Mouse (Mus musculus): Measurements from ENCODE around the gene Gm20479.

Gm20479 gene

DNA sequence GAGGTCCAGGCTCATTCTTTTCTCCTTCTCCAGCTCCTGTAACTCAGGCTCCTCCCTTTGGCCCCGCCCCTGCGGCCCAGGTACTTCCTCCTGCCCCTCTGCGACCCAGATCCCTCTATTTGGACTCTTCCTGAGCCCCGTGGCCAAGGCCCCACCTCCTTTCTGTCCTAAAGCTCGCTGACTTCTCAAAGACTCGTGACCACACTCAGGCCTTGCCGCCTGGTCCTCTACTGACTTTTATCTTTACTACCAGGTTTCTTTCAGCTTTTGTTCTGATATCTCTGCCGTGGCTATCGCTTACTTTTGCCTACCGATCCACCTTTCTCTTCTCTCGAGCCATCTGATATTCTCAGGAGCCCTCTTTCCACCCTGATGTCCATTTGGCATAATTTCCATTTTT, 10.8 kb upstream of the Gm20479 start:
- DNase-seq (ENCODE audit: low spot score in 2 of 2): no peak

DNA sequence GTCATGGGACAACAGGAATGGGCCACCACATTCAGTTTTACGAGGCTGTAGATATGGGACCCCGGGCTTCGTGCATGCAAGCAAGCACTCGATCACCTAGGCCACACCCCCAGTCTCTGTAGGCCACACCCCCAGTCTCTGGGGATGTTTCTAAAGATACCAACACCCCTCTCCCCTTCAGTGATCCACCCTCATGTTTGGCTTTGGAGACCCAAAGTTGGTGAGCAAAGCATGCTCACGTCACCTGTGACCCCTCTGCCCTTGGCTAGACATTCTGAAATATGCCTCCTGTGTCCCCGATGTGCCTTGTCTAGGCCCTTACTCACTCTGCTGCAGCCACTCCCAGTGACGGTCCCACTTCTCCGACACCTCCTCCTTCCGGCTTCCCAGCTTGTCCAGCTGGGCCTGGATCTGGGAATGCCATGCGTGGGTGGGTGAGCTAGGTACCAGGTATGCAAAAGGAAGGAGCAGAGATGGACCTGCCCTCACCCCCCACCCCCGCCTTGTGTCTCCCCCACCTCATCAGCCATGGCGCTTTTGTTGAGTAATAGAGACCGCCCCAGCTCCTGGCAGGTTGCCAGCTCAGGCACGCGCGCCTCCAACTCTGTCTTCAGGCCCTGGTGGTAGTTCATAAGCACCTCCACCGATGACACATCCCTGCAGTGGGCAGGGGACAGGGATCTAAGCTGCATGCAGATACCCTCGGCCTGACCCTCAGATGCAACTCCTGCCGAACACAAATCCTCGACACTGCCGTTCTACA, 9.0 kb upstream of the Gm20479 start:
- no peak for DNase-seq (ENCODE audit: low spot score in 2 of 2)

DNA sequence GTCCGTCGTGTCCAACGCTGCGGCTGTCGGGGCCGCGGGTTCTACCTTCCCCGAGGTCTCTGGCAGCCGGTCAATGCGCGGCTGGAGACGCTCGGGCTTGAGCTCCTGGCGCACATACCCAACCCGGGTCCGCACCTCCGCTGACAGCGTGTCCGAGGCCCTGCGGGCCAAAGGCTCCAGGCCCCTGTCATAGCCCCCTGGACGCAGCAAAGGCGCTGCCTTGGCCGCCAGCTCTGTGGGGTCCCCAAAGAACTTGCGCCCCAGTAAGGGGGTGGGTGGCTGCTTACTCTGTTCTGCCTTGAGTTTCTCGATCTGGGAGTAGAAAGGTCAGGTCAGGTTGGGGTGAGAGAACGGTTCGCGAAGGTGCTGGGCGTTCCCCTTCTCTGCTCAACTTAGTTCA, 7.2 kb upstream of the Gm20479 start:
- DNase-seq (ENCODE audit: low spot score in 2 of 2): no peak

DNA sequence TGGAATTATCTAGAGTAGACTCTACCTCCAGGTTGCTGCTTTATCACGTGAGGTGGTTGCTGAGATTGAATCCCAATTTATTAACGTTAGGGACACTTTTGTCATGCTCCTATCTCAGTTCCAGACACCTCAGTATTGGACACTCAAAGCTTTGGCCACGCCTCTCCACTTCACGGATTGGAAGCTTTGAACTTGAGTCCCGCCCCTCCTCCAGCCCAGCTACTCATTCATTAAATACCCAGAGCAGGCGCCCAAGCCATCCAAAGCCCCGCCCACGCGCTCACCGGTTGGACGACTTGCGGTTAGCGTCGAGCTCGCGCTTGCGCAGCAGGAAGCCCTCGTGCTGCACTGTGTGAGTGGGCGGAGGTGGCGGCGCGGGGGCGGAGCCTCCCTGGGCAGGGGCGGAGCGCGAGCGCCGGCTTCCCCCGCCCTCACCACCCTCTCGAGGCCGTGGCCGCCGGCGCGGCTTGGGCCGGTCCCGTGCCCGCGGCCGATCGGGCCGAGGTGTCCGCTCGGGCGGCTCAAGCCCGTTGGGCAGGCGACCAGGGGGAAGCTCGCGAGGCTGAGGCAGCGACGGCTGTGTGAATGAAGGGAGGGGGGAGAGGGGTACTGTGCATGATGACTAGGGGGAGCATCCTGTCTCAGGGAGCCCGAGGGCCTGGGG, 4.2 kb upstream of the Gm20479 start:
- DNase-seq (ENCODE audit: low spot score in 2 of 2): peak; percentile 92

DNA sequence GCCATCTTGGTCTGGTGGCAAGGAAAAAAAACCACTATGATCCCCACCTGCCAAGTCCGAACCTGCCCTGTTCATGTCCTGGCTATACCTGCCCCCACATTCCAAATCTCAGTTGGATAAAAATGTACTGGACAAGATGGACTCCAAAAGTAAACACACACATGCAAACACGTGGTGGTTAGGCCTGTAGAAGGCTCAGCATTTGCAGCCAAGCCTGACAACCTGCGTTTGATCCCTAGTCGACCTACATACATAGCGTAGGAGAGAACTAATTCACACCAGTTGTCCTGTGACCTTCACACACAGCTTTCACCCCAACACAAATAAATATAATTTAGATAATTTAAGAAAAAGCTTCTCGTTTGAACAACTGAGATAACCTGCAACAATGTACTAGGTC, 3.5 kb upstream of the Gm20479 start:
- DNase-seq (ENCODE audit: low spot score in 2 of 2): no peak

DNA sequence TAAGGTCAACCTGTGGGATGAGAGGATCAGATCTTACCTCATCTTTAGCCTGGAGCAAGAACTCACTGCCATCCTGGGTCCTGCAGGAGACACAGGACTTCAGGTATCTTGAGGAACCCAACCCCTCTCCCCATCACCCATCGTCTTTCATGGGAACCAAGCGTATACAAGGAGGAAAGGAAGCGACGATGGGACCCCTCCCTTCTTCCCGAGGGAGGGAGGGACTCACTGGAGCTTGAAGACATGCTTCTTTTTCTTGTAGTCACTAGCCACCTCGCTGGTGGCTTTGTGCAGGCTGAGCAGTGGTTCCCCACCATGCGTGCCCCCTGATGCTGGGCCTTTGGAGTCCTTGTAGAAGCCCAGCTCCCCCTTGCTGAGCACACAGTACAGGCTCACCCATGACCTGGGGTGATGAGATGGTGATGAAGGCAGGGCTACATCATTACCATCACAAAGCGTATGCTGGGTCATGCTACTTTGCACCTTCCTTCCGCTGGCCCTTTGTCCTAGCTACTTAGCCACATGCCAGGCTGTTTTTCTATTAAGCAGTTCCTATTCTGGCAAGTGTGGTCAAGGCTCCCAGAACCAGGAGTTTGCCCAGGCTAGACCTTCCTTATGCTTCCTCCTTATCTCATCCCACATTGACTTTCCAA, 2.6 kb upstream of the Gm20479 start:
- DNase-seq (ENCODE audit: low spot score in 2 of 2): no peak

DNA sequence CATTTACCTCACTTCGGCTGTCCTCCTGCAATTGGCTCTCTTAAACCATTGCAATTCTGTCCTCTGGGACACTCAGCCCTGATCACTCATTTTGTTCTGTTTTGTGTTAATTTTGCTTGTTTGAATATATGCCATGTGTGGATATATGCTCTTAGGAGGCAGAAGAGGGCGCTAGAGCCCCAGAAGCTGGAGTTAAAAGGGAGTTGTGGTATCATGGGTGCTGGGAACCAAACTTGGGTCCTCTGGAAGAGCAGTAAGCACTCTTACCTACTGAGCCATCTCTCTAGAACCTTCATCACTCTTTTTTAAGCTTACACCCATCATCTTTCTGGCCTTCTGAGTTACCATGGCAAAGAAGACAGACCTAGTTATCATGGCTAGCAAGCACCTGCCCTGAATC, 1.9 kb upstream of the Gm20479 start:
- DNase-seq (ENCODE audit: low spot score in 2 of 2): no peak

DNA sequence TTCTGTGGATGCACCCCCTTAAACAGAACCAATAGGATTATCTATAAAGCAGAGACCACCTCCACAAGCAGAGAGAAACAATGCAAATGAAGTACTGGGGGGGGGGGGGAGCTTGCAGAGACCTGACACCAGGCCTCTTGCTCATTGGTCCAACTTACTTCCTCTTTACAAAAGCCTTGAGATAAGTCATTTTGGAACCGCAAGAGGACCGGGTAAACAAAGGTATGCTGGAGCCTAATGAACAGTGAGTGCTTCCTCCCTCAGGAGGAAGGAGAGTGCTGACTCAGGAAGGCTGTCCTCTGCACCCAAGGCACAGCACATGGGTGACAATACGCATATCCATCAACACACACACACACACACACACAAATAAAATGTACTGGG, 368 bp upstream of the Gm20479 start:
- no peak for DNase-seq (ENCODE audit: low spot score in 2 of 2)

DNA sequence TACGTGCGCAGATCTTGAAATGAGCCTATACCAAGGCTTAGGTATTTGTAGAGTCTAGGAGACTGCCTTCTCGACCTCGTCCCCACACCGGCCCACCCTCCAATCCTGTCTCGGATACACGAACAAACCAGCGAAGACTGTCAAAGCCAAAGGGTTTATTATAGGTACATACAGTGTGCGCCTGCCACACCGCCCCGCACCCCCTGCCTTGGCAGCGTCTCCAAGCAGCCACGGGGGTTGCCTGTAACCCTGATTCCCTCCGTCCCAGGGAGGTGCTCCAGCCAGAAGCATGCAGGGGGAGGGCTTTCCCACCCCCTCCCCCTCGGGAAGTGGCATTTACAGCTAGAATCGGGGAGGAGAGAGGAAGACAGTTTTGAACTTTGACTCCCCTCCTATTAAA, 971 bp downstream of the Gm20479 start:
- DNase-seq (ENCODE audit: low spot score in 2 of 2): peak in 1 of 2 experiments; percentile 32

DNA sequence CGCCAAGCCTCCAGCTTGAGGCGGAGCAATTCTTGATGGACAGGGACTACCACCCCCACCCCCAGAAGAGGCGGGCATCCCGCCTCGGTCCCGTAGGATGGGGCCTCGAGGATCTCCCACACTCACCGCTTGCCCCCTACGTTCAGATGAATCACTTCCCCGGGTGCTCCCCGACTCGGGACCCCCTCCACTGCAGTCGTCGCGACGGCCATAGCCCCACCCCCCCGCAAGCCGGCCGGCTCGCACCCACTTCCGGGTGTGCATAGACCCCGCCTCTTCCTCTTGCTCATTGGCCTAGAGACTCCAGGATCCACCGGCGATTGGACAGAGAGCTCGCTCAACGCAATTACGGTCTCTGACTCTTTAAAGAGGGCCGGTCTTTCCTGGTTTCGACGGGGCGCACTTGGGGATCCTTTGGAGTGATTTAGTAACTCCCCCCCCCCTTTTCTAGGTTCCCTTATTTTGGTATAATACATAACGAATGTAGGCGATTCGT, 1.4 kb downstream of the Gm20479 start, which contains the start of gene Shkbp1:
Shkbp1 (minus strand) TSS at position 275 of the 496 bp plus-strand sequence.
- DNase-seq (ENCODE audit: low spot score in 2 of 2): peak; percentile 84 to 87

DNA sequence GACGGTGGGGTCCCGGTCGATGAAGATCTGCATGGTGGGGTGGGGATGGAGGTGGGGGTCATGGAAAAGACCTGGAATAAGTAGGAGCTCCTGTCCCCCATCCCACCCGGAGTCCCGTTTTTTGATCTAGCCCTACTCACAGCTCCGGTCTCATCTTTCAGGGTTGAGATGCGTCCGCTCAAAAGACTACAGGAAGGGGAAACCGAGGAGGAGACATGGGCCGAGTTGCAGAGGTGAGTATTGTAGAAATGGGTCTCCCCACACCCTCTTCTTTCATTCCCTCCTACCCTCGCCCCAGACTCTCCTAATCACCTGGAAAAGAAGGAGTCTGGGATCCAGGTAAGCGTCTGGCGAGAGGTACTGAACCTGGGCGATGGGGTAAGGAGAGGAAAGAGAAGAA, 2.0 kb downstream of the Gm20479 start:
- no peak for DNase-seq (ENCODE audit: low spot score in 2 of 2)

DNA sequence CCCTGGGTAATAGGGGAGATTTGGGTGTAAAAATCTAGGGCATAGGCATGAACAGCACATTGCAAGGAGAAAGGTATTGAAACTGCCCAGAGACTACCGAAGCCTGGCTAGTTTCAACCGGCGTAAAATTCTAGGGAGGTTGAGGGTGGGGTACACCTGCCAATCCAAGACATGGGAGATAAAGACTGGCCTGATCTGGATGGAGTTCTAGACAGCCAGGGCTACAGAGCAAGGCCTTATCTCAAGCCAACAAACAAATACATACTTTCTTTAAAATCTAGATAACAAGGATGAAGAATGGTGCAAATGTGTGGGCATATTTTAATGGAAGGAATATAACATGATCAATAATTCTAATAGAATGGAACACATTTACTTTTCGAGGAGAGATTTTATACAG, 2.4 kb downstream of the Gm20479 start:
- DNase-seq (ENCODE audit: low spot score in 2 of 2): no peak

DNA sequence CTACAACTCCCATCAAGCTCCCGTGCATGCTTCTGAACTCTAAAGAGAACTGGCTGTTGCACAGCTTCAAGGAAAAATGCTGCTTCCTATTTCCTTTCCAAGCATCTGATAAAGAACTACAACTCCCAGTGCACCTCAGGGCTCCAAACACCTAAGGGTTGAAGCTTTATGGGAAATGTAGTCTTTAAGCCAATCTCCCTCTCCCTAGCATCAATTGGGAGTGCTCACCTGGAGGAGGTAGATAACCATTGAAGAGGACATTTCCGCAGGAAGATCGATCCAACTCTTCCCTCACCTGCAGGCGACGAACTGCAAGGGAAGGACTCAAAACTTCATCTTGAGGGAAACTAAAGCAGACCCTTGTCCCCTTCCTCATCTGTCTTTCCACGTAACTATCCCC, 3.1 kb downstream of the Gm20479 start:
- no peak for DNase-seq (ENCODE audit: low spot score in 2 of 2)

DNA sequence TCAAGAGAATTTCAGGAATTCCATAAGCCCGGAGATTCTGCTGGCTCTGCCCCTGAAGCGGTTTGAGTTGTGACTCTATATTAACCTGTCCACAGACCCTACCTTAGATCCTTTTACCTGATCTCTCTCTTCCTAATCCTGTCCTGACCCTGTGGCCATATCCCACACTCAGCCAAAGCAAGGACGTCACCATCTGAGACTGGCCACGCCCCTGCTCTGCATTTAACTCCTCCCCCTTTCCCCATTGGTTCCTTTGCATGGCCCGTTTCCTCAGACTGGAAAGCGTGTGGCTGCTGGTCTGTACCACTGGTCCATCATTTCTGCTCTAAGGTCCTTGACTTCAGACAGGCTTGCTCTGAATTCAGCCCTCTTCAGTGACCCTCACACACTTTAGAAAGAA, 11.8 kb downstream of the Gm20479 start:
- DNase-seq (ENCODE audit: low spot score in 2 of 2): no peak

DNA sequence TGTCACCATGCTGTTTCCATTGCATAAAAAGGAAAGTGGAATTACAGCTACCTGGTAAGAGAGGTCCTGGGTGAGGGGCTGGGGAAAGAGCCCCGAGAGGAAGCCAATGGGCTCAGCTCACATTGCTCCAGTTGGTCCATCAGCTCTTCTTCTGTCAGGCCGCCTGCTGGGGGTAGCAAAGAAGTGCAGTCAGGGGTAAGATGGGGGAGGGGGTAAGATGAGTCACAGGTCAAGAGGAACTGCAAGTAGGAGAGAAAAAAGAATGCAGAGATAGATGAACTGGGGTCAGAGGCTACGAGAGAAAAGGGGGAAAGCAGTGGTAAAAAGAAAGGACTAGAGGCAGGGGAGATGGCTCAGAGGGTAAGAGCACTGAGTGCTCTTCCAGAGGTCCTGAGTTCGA, 14.6 kb downstream of the Gm20479 start:
- no peak for DNase-seq (ENCODE audit: low spot score in 2 of 2)

DNA sequence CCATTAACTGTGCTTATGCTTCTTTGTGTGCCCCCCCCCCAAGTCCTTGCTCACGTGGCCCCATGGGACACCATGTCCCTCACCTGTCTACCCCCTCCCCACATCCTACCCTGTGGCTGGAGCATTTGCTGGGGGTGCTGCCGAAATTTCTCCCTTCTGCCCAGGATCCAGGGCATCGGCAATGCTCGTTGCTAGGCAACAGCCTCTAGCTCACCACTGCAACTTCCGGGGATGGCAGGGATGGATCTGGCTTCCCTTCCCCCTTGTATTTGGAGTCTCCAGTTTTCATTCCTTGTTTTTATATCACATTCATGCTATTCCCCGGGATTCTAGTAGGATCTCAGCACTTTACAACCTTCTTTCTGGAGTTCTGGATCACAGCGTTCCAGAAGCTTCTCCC, 17.7 kb downstream of the Gm20479 start:
- DNase-seq (ENCODE audit: low spot score in 2 of 2): no peak

DNA sequence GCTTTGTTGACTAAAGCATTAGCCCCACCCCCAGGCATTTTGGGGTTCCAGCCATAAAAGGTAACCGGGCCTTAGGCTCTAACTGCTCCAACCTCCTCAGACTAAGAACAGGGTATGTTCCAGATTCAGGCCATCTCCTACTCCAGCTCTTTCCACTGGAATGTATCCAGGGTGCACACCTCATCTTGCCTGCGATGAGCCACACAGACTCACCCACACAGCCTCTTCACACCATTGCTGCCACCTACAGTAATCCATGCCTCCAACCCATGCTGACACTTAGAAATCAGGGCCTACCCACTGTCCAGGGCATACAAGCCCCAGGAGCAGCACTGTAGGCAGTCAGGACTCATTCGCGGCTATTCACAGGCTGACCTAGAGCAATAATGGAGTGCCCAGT, 18.1 kb downstream of the Gm20479 start:
- no peak for DNase-seq (ENCODE audit: low spot score in 2 of 2)

DNA sequence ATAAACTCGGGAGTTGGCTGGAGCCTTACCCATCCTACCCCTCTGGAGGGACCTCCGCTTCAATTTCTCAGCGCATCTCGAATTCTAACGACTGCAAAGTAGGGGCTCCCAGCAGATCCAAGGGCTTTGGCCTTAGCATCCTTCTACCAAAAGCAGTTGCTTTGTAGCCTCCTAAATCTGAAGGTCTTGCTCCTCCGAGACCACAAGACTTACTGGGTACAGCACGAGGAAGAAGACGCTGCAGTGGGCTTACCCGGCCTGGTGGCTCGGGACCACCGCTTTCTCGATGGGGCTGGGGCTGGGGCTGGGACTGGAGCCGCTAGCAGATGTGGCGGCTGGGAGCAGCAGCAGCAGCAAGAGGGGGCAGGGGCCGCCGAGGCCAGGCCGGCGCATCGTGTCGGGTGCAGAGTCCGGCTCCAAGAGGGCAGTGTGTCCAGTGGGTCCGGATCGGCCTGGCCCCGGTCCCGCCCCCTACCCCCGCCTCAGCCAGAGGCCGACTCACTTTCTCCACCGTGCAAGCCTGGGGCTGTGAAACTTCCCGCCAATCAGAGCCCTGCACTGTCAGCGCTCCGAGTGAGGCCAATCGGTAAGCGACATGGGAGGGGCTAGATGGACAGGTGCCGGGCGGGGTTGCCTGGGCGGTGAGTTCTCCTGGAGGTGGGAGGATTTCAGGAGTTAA, 19.9 kb downstream of the Gm20479 start, which contains the start of gene Ltbp4:
Ltbp4 (minus strand) TSS at position 518 of the 679 bp plus-strand sequence.
- DNase-seq (ENCODE audit: low spot score in 2 of 2): no peak

DNA sequence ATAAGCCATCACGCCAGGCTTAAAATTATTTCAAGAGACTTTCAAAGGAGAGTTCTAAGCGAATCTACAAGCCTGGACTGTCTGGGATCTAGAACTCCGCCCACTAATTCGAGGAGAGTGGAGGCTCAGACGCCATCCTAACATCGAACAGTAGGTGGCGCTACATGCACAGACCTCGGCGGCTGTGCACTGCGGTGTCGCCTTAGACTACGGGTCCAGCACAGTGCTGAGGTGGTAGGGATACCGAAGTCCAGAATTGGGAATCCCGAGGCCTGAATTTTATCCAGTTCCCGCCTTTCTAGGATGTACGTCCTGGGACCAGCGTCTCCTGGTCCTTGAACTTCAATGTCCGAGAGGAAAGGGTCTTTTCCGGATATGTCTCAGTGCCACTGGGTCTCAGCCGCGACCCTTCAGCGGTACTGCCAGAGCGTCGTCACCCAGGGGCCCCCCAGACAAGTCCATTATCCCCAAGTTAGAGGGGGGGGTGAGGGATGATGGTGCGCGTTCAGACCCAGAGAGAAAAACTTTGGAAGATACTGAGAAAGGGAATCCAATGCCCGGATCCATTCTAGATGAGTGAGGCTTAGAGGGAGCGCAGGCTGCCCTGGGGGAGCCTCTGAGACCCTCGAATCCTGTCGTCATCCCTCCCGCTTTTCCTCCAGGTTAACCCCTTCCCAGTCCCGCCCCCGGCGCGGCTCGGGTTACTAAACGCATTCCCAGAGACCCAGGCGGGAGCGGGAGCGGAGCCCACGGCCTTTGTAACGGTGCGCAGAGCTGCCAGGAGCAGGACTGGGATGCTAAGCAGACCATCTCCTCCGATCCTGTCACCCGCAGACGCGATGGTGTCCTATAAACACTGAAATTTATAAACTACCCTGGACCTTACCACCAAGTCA, 21.0 kb downstream of the Gm20479 start:
- DNase-seq (ENCODE audit: low spot score in 2 of 2): peak; percentile 56 to 85

DNA sequence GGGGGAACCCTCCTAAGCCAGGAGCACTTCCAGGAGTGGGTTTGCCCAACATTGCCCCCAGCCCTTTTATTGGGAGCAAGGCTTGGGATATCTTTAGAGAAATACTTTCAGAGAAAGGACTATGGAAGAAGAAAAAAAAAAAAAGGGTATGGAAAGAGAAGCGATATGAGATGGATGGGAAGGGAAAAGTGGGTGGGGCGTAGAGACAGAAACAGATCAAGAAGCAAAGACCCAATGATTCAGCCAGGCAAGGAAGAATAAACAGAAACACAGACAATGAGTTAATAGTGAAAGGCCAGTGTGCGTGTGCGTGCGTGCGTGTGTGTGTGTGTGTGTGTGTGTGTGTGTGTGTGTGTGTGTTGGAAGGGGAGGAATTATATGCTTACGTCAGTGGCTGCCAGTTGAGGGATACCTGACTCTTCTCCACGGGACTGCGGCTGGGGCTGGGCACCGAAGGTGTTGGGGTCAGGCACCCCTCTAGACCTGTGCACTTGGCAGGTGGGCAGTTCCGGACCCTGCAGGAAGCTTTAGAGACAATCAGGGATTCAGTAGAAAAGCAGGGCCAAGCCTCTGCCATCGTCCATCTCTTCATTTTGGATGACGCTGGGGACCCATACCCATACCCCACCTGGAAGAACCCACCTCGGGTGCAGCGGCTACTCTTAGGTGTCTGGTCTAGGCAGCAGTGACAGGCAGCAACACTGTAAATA, 22.1 kb downstream of the Gm20479 start:
- no peak for DNase-seq (ENCODE audit: low spot score in 2 of 2)
